Mouse (Mus musculus) embryonic facial prominence, embryonic 14.5 days (tissue): ENCODE measurements around the gene Kctd19. TPM values are rescaled to one million over a fixed set of nuclear protein-coding genes. Genes with fewer than 3 reads are reported as not detected.

Experiments
- ATAC-seq: fragments of 200-750 bp; cut with Nextera tagmentation; 2 replicates; pipeline ENCODE4 v1.8.0; 2017; ENCODE audit warnings: low read depth, moderate number of reproducible peaks, moderate TSS enrichment
- DNase-seq: peaks from one replicate; pipeline ENCODE4 v3.0.0-alpha.2; 2015; ENCODE audit warnings: low spot score
- H3K27ac ChIP-seq: fragments of 300-500 bp; sonication (generic); replicated peaks from 2 replicates; pipeline ENCODE4 v1.5.1; 2014; ENCODE audit warnings: low read depth, mild to moderate bottlenecking, low read length, moderate library complexity
- H3K27me3 ChIP-seq: fragments of 300-500 bp; sonication (generic); replicated peaks from 2 replicates; pipeline ENCODE4 v1.6.1; 2014; ENCODE audit warnings: low read length; ENCODE audit not compliant: control insufficient read depth, insufficient read depth
- H3K36me3 ChIP-seq: fragments of 300-500 bp; sonication (generic); 2 replicates; pipeline ENCODE4 v1.6.1; 2014; ENCODE audit warnings: low read length, mixed read lengths; ENCODE audit not compliant: control insufficient read depth, insufficient read depth
- H3K4me1 ChIP-seq: fragments of 300-500 bp; sonication (generic); 2 replicates; pipeline ENCODE4 v1.6.1; 2014; ENCODE audit warnings: antibody characterized with exemption, low read length; ENCODE audit not compliant: control insufficient read depth, insufficient read depth
- H3K4me2 ChIP-seq: fragments of 300-500 bp; sonication (generic); 2 replicates; pipeline ENCODE4 v1.6.1; 2014; ENCODE audit warnings: low read depth, mild to moderate bottlenecking, low read length, moderate library complexity, mixed read lengths
- H3K4me3 ChIP-seq: fragments of 300-500 bp; sonication (generic); 2 replicates; pipeline ENCODE4 v1.5.1; 2014; ENCODE audit warnings: low read depth, mild to moderate bottlenecking, low read length
- H3K9ac ChIP-seq: fragments of 300-500 bp; sonication (generic); 2 replicates; pipeline ENCODE4 v1.6.1; 2014; ENCODE audit warnings: low read depth, mild to moderate bottlenecking, low read length, moderate library complexity, mixed read lengths
- H3K9me3 ChIP-seq: fragments of 300-500 bp; sonication (generic); 2 replicates; pipeline ENCODE4 v1.6.1; 2016; ENCODE audit warnings: low read length; ENCODE audit not compliant: control insufficient read depth
- WGBS: fragments of 180-500 bp; shearing (Covaris S2); extraction: QIAGEN DNeasy Blood & Tissue Kit; methylation state at CpG from one replicate; pipeline ENCODE4 v1.1.7; 2014; 5-methylcytosine and 5-hydroxymethylcytosine counted together
- polyA plus RNA-seq: library from polyadenylated mRNA; unstranded; fragments of >200 nt; fragmentation: Nextera tagmentation; extraction: Ambion mirVana; gene quantifications from 2 replicates; pipeline ENCODE4 v1.2.1, GENCODE M21; 2014

The Kctd19 gene
- polyA plus RNA-seq, 1 experiment from 2014 or later = not detected

DNA sequence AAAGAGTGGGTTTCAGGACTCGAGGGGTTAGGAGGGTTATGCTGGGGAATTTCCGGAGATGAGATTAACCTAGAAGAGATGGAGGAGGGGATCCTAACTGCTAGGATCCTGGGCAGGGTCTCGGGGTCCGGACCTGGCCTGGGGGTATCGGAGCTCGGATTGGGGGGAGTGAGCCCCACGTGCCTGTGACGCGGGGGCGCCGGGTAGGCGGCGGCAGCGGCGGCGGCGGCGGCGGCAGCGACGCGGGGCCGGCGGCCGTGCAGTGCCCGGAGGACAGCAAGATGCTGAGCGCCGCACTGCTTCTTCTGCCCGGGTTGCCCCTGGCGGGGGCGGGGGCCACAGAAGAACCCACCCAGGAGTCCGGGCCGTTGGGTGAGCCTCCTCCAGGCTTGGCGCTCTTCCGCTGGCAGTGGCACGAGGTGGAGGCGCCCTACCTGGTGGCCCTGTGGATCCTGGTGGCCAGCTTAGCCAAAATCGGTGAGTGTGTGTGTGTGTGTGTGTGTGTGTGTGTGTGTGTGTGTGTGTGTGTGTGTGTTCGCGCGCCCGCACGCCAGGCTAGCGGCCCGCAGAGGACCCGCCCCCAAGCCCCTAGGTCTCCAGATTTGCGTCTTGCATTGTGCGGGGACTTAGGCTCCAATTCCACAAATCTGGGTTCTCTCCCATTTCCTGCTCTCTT lies 64.1 kb downstream of the Kctd19 start:
- H3K4me2 ChIP-seq = peak overlapping the region; percentile 98
- H3K4me3 ChIP-seq = peak overlapping the region; percentile 51
- H3K36me3 ChIP-seq = no peaks in the 10 kb centered on the region
- peak overlapping the region; percentile 81 for H3K9ac ChIP-seq
- no peaks in the 10 kb centered on the region for H3K27me3 ChIP-seq
- H3K27ac ChIP-seq = peak overlapping the region; percentile 79
- peaks cover 24% of the 10 kb centered on the region for H3K4me1 ChIP-seq
- WGBS = 3% methylated on average over 16 of the region's 48 CpGs
- DNase-seq (no peak), ATAC-seq (no peak)
- no peaks in the 10 kb centered on the region for H3K9me3 ChIP-seq

DNA sequence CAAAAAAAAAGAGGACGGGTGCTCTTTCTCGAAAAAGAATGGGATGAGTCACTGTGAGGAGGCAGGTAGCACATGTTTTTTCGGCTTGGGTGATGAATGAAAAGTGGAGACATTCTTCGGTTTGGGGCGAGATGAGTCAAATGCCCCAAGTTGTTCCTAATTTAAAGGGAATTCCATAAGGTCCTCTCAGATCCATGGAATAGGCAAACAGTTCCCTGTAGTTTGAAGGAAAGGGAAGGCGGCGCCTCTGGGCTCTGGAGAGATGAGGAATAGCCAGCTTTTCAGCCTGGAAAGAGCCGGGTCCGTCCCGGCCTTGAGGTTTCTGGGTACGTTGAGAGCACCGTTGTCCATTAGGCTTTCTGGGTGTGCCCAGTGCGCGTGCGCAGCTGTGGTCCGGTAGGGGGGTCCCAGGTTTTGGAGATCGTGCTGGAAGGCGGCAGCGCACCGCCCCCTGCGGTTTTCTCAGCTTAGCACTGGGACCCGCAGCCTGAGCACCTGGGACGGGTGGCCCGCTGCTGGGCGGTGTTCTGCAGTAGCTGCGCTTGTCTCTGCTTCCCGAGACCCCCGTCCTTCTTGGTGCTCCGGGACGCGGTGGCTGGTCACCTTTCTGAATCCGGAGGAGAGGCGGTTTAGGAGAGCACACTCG lies 64.7 kb downstream of the Kctd19 start, which contains the start of gene Slc9a5:
Slc9a5 (plus strand) TSS at position 394 of the 646 bp plus-strand sequence.
- Histone ChIP-seq H3K27me3 (no peaks in the 10 kb centered on the region), H3K9ac (peak within 1 kb of the TSS; percentile 81), H3K27ac (peak within 1 kb of the TSS; percentile 79), H3K9me3 (no peaks in the 10 kb centered on the region), H3K36me3 (no peaks in the 10 kb centered on the region), H3K4me1 (peaks cover 24% of the 10 kb centered on the region), H3K4me2 (peak within 1 kb of the TSS; percentile 98), H3K4me3 (peak within 1 kb of the TSS; percentile 51)
- DNase-seq (peak; percentile 87), ATAC-seq (0 out of 2 replicates have a peak, but pooled peaks have one; percentile 2)
- under 1% methylated on average over 34 of the region's 34 CpGs for WGBS

DNA sequence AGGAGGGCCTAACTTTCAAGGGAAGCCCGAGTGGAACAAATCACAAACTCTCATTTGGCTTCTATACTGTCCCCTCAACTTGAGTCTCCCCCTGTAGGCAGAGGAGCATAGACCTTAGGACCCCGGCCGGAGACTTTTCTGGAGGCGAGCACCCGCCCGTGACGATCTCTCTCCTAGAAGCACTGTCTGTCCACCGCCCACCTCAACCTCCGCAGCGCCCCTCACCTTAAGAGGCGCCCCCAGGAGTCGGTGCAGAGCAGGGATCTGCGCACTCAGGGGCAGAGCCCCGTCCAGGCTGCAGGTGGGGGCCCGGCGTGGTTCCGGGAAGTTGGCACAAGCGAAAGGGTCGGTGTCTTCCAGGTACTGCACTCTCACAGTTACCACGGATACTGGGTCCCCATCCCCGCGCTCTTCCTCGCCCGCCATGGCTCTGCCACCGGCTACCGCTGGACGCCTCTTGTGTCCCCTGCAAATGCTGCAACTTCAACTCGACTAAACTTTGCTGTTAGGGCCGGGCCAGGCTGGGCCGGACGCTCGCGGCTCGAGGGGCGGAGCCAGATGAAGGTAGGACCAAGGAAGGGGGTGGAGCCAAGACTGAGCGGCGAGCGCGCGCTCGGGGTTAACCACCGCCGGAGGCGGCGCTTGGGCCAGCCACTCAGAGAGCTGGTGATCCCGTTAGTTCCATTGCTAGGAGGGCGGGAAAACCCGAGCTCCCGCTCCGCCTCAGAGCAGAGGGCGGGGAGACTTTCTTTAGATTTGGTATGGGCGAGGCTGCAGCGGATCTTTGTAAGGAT lies 65.7 kb downstream of the Kctd19 start, which contains the start of gene Fhod1:
Fhod1 (minus strand) TSS at position 526 of the 794 bp plus-strand sequence.
- ATAC-seq (peak; percentile 91), DNase-seq (peak; percentile 98)
- H3K9ac ChIP-seq = peak within 1 kb of the TSS; percentile 81
- H3K4me2 ChIP-seq = peak within 1 kb of the TSS; percentile 98
- under 1% methylated on average over 35 of the region's 53 CpGs for WGBS
- H3K9me3 ChIP-seq = no peaks in the 10 kb centered on the region
- peaks cover 24% of the 10 kb centered on the region for H3K4me1 ChIP-seq
- H3K4me3 ChIP-seq = peak within 1 kb of the TSS; percentile 51
- H3K36me3 ChIP-seq = no peaks in the 10 kb centered on the region
- H3K27me3 ChIP-seq = no peaks in the 10 kb centered on the region
- peak within 1 kb of the TSS; percentile 79 for H3K27ac ChIP-seq

DNA sequence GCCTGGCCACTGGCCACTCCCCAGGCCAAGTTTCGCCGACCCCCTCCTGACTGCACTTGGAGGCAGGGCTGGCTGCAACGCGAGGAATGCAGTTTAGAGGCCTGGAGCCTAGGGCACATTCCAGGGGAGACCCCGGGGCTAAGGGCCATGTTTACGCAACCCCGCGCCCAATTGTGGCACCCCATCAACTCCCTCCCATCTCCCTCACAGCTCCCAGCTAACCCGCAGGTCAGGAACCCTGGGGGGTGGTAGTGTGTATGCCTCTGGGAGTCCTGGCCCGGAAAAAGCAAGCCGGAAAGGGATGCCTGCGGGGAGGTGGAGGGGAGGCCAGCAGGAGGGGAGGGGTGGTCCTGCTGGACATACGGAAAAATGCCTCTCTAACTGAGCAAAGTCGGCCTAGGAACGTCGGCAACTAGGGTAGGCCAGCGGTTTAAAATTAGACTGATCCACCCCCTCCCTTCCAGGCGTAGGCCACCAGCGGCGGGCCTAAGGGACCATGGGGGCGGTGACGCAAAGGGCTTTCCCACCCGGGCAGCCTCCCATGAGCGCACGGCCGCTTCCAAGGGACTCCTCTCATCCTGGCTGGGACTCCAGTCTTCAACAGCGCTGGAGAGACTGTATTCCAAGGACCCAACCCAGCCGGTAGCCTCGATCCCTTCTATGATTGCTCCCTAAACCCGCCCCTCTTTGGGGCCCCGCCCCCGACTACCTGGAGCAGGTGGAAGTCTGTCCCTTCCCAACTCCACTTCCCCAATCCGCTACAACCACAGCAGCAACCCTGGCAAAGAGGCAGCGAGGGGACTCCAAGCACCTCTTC lies 66.5 kb downstream of the Kctd19 start:
- Histone ChIP-seq H3K27me3 (no peaks in the 10 kb centered on the region), H3K36me3 (no peaks in the 10 kb centered on the region), H3K9me3 (no peaks in the 10 kb centered on the region), H3K4me1 (peaks cover 24% of the 10 kb centered on the region), H3K4me3 (peak overlapping the region; percentile 51), H3K27ac (peak overlapping the region; percentile 65), H3K4me2 (peak overlapping the region; percentile 98), H3K9ac (peak overlapping the region; percentile 57)
- 1% methylated on average over 23 of the region's 34 CpGs for WGBS
- ATAC-seq = peak; percentile 10
- DNase-seq = peak; percentile 57

DNA sequence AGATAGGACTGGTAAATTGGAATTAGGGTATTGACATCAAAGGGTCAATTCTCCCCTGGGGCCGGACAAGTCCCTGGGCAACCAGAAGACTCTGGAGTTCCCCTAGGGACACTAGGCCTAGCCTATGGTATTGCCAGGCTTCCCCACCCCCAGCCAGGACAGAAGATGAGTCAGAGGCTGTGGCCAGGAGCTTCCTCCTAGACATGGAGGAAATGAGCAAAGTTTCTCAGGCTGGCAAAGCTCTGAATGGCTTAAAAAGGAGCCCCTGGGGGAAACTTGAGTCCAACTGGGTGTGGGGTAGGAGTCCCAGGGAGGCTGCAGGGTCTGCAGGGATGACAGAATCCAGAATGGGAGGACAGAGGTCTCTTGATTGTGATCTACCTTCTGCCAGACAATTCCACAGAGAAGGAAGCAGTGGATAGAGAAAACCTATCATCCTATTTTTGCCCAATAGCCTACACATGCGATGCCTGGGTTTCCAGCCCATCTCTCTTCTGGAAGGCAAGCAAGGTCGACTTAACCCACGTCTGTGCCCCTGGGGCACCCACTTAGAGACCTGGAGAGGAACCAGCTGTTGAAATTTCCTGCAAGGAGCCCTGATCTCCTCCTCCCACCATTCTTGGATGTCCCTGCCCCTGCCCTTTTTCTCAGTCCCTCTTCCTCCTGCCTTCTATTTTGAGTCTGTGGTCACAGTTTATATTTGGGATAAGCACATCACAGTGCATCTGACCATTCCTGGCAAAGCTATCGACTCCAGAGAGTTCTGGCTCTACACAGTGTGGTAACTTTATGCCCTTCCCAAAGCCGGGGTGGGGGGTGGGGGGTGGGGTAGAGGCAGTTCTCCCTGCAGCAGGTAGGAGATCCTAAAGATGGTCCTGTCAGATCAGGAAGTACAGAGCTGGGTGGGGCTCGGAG lies 68.0 kb downstream of the Kctd19 start:
- peak; percentile 53 for DNase-seq
- Histone ChIP-seq H3K4me2 (peak overlapping the region; percentile 98), H3K9me3 (no peaks in the 10 kb centered on the region), H3K4me1 (peaks cover 22% of the 10 kb centered on the region), H3K9ac (peak overlapping the region; percentile 30; the same call in 1 of the 2 replicates), H3K36me3 (no peaks in the 10 kb centered on the region), H3K27me3 (no peaks in the 10 kb centered on the region), H3K27ac (peak overlapping the region; percentile 28; the same call in 1 of the 2 replicates), H3K4me3 (no peak overlapping the region)
- WGBS = 44% methylated on average over 7 of the region's 7 CpGs
- no peak for ATAC-seq

DNA sequence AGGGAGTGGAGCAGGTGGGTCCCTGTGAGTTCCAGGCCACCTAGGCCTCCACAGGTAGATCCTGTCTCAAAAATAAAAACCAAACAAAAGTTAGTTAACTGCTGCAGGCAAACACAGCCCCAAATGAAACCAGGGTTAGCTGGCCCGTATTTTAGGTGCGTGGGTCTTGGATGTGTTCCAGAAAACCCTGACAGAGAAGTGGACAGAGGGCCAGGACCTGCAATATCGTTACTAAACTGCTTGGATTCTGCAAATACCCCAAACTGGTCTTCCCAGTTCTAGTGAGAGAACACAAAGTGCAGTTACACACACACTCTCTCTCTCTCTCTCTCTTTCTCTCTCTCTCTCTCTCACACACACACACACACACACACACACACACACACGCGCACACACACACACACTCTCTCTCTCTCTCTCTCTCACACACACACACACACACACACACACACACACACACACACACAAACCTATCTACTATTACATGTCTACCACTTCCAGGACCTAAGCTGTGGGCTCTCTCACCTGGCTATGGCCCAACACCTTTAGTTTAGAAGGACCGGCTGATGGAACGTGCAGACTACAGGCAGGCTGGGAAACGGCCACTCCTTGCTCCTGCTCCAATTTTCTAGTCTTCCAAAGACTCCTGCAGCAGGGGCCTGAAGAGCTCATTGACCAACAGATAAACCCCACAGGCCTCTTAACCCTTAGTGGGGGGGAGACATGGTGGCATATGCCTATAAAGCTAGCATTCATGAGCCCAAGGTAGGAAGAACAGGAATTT lies 69.3 kb downstream of the Kctd19 start:
- DNase-seq (no peak), ATAC-seq (no peak)
- H3K4me3 ChIP-seq = no peak overlapping the region
- H3K27me3 ChIP-seq = no peaks in the 10 kb centered on the region
- WGBS = 64% methylated on average over 8 of the region's 8 CpGs
- H3K36me3 ChIP-seq = no peaks in the 10 kb centered on the region
- H3K9ac ChIP-seq = no peak overlapping the region
- 0 out of 2 replicates have a peak overlapping the region, but pooled peaks have one; percentile 1 for H3K4me2 ChIP-seq
- peaks cover 21% of the 10 kb centered on the region for H3K4me1 ChIP-seq
- H3K27ac ChIP-seq = no peak overlapping the region
- H3K9me3 ChIP-seq = no peaks in the 10 kb centered on the region

DNA sequence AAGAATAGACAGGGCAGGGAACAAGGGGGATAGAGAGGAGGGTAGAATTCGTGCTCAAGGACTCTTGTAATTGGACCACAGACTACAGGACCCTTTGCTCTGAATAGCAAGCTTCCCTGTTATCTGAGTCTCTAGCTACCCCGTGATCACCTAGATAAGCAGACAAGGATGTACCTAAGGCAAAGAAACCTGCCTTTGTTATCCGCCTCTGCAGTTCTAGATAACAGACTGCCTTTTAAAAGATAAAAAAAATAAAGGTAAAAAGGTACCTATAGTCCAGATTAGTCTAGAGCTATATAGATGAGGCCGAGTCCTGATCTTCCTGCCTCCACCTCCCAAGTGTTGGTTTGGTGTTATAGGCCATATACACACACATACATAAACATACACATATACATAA lies 70.5 kb downstream of the Kctd19 start:
- H3K27ac ChIP-seq = no peak overlapping the region

More for the DNA sequence above, 70.5 kb downstream of the Kctd19 start:
- 77% methylated on average over 4 of the region's 4 CpGs for WGBS
- ATAC-seq = no peak
- Histone ChIP-seq H3K4me1 (peaks cover 21% of the 10 kb centered on the region), H3K4me2 (no peak overlapping the region), H3K9me3 (no peaks in the 10 kb centered on the region), H3K36me3 (no peaks in the 10 kb centered on the region), H3K9ac (no peak overlapping the region), H3K27me3 (no peaks in the 10 kb centered on the region), H3K4me3 (no peak overlapping the region)
- no peak for DNase-seq
